Mouse (Mus musculus) hindlimb bud, embryonic 11.5 days (tissue): ENCODE data around the gene Tenm2.

Experiments used
- DNase-seq: peaks from one replicate; pipeline ENCODE4 v3.0.0-alpha.2; 2012; ENCODE audit warnings: low read depth, low spot score; ENCODE audit errors: extremely low spot score

Tenm2 gene

DNA sequence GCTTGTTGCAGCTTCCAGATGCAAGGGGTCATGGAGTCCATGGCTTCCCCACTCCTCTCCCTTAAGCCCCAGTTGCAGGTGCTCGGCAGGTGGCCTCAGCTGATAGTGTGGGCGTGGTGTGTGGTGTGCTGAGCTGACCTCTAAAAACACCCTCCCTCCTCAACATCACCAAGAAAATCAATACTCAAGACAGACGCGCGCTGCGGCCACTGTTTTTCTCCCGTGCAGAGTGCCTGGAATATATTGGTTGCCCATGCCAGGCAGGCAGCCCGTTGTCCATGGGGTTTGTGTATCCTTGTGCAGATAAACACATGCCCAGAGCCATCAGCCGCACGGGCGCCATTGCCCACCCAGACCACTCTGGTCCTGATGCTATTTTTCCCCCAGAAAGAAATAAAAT, 1007.1 kb downstream of the Tenm2 start:
- no peak for DNase-seq

DNA sequence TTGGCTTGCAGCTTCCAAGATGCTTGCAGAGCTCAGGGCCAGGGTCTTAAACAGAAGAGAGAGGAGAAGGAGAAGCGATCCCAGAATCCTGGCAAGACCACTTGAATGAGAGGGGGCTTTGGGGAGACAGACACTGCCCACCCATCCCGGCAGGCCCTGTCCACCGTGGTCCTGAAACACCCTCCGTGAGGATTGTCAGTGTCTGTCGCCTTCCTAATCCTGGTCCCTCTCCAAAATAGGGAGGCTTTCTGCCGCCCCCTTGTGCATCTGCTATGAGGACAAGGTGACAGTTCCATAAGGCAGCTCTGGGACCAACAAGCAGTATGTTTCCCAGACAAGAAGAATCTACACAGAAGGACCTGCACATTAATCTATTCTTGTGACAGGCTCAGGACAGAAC, 1007.6 kb downstream of the Tenm2 start:
- DNase-seq: no peak

DNA sequence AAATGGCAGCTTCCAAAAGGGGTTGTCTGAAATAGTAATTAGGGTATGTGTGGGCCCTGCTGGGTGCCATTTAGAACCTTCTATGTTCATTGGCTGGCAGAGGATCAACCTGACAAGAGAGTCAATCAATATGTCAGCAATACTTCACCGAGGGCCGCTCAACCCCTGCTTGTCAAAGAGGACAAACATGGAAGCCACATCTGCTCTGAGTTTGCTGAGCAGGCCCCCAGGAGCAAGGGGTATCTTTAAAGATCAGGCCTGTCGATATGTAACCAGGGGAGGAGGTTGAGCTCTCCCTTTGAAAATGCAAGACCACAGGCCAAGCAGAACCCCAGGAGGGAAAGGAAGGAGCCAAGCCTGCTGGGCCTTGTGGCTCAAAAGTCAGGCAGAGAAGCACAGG, 1009.7 kb downstream of the Tenm2 start:
- no peak for DNase-seq

DNA sequence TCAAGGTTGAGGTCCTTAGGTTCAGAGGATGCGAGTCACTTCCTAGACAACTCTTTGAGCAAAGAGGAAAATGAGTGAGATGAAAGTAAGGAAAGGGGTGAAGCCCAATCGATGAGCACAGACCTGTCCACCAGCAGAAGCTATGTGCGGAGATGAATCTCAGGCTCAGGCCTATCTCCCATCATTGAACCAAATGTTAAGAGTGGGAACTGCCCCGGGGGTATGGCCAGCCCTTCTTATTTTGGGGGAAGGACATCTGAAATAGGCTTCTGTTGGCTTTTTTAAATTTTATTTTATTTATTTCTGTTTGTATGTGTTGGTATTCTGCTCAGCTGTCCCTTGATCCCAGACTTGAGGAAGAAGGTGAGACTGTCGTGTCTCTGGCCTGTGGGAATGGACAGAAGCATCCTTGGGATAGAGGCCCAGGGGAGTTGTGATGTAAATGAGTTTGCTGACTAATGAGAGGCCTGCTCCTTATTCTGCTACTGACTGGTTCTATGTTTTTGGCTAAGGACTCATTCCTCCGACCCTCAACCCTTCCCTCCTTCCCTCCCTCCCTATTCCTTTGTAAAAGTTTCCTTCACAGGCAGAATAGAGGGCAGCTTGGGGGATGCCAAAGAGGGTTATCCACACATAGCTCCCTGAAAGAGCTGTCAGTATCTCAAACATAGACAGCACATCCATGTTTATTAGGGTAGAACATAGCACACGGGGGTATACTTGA, 1011.9 kb downstream of the Tenm2 start:
- DNase-seq: no peak

DNA sequence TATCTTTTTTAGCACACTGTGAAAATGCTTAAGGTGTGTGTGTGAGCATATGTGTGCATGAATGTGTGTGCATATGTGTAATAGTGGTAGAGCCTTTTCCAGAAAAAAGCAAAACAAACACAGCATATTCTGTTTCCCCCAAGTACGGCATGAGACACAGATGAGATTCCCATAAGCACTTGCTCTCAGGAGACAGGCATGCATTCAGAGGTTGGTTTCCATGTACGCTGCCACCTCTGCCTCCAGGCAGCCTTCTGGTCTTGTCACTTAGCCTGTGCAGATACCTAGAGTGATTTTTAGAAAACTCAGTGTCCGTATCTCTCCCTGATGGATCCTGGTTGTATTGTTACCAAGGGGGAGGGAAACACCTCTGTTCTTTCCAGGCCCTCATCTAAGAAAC, 1013.7 kb downstream of the Tenm2 start:
- DNase-seq: no peak

DNA sequence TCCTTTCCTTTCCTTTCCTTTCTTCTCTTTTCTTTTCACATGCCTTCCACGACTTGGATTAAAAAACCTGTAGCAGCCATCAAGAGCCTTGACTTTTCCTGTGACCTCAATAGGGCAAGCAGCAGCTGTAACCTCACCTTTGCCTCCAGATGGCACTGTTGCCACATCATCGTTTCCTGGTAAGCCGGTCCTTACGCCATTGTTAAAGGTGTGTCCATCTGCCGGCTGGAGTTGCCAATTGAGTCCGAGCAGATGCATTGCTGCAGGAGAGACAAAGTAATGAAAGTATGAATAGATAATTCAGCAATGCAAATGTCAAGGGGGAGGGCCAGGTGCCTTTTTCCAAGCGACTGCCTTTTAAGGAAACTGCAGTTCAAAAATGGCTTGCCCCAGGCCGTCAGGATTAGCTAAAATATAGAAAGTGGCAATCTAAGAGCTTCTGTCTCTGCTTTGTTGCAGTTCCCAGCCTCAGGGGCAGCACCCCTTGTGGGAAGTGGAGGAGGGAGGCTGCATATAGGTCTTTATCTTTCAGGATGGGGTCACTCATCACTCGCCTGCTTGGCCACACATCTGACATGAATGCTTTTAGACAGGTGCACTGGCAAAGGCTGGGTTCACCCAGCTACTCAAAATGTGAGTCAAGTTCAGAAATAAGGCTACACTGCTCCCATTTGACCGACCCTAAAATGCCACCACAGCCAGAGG, 1014.3 kb downstream of the Tenm2 start:
- DNase-seq: peak; percentile 82

DNA sequence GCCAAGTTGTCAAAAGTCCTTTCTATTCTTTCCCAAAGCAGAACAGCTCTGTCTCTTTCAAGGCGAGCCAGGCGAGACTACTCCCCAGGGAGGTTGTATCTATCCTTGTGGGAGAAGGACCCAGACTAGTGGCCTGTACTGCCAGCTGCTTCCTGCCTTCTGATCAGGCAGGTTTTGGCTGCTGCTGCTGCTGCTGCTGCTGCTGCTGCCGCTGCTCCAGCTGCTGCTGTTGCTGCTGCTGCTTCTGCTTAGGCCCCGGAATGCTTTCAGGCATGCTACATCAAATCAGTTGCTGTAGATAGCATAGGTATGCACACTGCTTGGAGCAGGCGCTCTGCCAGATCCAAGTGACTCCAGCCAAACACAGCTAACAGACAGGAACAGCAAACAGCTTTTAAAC, 1015.1 kb downstream of the Tenm2 start:
- DNase-seq: no peak

DNA sequence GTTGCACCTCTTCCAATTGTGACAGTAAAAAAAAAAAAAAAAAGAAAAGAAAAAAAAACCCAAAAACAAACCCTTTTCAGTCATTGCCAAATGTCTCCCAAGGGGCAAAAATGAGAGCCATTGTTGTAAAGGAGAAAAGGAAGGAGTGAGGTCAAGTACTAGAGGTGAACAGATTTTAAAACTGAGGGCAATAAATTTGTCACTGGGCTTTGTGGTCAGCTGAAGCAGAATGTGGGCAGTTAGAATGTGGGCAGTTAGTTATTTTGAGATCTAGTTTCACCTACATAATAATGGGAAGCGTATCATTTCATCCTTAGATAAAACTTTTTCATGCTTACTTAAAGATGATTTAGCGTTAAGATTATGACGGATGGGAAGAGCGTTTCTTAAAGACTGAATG, 1016.2 kb downstream of the Tenm2 start:
- no peak for DNase-seq

DNA sequence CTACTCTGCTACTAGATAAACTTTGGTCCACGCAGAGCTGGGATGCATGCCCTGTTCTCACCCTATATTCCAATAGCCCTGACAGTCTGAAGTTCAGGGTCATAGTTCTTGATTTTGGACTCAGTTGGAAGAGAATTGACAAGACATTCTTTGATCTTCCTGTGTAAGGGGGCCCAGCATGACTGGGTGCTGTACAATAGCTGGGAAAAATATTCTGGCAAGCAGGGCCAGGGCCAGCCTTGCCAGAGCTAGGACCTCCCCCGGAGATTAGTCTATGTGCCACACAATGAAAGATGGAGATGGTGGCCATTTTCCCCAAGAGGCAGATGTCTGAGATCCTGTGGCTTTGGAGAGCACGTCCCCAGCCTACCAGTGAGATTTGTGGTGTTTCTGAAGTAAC, 1021.2 kb downstream of the Tenm2 start:
- DNase-seq: no peak

DNA sequence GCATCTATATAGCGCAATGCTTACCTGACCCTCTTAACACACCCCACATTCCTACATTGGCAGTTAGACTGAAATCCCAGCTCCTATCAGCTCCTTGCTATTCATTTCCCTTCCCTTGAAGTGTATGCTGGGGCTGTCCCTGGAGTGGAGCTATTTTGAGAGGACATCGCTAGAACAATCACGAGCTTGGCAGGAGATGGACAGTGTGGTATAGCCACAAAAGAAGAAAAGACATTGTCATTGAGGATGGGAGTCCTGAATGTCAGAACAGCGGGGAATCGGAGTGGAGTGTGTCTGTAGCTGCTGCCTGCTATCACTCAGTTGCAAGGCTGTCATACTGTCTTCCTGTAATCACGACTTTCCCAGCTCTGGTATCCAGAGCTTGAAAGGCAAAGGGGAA, 1031.4 kb downstream of the Tenm2 start:
- no peak for DNase-seq

DNA sequence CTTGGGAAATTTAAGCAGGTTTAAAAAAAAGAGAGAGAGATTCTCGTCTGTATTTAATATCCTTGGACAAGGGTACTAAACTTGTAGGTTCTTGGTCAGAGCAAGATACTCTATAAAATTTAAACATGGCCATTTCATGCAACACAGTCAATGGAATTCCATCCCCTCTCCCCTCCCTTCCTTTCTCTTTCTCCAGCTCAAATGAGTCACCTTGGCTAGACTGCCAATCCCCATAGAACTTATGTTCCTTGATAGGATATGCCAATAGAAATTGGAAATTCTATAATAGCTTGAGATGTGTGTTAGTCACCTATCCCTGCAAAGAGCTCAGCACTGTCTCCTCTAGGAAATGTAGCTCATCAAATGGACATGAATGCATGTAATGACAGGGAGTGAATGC, 1031.9 kb downstream of the Tenm2 start:
- DNase-seq: no peak

DNA sequence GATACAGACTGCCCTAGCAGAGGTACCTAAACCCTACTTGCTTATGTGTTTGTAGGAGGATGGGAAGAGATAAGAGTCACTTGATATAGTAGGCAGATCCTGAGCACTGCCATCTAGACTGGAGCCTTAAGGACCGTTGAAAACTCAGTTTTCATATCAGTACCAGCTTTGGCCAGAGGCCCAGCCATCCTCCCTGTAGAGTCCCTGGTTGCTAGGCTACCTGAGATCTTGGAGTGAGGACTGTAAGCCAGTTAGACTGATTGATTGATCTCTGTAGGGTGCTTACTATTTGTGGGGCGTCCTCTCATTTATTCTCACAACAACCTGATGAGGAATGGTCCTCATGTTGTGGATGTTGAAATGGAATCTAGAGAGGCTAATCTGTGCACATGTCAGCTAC, 1041.4 kb downstream of the Tenm2 start:
- DNase-seq: no peak

DNA sequence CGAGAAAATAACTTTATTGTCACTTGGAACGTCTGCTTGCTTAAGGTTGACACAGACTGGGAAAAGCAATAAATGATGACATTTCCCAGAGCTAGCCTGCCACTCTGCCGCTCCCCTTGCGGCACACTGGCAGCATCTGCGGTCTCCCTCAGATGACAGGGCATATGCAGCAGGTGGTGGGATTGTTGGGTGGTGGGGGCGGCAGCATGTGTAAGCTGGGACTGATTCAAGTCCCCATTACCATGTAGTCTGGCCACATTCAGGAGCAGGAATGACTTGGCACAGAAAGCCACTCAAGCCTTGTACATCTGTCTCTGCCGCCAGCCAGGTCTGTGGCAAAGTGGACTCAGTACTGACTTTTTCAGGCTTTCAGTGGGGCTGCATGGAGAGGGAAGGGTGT, 1059.7 kb downstream of the Tenm2 start:
- no peak for DNase-seq

DNA sequence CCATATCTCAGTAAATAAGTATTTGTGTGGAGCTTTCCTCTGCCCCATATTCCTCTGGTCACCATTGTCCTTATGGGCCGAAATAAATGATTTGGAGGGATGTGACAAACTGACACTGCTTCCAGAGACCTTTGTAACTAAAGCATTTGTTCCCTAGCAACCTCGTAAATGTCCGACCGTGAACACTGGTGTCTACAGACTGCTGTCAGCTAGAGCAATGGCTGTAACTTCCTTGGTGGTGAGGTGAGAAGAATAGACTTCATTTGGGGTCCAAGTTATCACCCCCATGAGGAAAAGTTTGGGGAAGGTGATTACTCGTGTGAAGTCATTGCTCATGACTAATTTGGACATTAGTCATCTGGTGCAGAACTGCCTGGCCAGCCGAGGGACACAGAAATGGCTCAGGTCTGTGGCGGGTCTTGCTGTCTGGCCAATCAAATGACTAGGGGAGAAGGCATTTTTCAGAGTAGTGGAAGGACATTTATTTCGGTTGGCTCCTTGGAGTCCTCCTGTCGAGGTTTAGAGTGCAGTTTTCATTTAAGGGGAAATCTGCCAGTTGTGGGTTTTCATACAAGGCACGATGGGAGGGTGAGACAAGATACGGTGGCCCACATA, 1062.6 kb downstream of the Tenm2 start:
- no peak for DNase-seq

DNA sequence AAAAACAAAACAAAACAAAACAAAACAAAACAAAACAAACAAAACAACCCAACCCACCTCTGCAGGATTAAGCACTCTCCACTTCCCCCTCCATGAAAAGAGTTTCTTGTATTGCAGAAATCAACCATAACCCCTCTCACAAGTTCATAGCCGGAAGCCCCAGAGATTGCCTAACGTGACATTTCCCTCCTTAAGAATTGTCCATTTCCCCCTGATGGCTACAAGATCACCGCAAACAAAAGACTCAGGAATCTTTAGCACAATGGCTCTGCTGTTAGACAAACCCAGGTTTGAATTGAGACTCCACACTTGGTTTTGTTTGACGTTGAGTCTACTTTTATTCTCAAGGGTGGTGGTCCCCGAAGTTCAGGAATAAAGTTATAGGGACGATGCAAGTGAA, 1063.2 kb downstream of the Tenm2 start:
- DNase-seq: no peak

DNA sequence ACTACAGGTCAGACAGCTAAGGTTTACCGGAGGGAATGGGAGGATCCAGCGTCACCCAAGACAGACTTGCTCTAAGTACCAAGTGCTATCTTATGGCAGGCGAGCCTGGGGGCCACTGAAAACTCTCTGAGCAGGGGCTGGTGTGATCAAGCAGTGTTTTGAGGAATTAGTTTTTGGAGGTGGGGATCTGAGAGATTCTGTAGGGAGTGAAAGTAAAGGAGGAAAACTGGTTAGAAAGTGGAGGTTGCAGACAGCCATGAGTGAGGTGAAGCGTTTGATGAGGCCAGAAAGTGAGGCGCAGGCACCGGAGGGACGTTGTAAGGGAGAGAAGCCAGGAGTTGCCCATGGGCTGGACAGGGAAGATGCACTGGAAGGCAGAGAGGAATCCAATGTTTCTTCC, 1063.8 kb downstream of the Tenm2 start:
- DNase-seq: no peak

DNA sequence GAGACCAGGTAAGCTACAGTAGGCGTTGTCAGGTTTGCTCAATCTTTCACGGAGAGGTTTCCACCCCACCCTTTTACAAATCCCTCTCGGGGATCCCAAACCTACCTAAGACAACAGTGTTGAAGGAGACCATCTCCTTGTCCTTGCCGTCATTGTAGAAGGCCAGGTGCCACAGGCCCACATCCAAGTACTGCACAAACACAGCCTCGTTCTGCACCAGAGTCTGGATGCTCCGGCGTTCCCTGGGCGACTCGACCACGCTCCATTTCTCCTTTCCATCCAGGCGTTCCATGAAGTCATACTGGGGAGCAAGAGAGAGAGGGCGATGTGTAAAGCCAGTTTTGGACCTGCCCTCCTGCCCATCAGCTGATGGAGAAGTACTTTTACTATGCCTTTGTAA, 1064.5 kb downstream of the Tenm2 start:
- no peak for DNase-seq

DNA sequence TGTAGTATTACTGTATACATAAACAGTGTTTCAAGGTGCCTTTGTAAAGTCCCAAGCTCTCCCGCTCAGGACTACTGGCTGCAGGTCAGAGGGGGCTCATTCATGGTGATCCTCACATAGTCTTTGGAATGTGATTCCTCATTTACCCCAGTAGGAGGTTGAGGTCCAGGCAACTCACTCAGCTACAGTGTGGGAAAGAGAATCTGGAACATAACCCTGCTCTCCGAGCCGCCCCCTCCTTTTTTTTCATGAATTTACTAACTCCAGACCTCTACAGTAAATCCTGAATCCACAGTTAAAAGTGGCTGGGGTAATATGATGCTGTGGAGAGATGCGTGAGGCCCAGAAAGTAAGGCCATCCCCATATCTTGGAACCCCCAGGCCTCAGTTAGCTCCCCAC, 1066.0 kb downstream of the Tenm2 start:
- DNase-seq: no peak

DNA sequence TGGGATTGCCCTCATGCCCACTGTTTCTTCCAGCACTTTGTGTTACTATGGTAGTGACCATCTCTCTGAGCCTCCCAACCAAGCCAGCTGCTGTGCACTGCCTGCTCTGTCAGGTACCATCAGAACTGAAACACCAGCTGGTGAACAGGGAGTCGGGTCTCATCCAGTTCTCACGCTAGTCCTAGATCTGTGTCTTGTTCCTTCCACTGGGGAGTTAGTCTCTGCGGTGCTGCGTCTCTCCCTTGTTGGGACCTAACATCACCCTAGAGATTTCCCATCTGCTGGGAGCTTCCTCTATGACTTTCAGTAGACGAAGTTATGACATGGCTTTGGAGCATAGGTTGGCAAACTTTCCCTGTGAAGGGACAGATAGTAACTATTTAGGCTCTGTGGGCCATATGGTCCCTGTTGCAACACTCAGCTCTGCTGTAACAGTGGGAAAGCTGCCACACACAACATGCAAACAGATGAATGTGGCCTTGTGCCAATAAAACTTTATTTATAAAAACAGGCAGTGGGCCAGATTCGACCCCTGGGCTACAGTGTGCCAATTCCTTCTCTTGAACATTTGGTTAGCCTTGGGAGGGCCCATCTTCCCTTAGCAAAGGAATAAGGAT, 1066.7 kb downstream of the Tenm2 start:
- no peak for DNase-seq

DNA sequence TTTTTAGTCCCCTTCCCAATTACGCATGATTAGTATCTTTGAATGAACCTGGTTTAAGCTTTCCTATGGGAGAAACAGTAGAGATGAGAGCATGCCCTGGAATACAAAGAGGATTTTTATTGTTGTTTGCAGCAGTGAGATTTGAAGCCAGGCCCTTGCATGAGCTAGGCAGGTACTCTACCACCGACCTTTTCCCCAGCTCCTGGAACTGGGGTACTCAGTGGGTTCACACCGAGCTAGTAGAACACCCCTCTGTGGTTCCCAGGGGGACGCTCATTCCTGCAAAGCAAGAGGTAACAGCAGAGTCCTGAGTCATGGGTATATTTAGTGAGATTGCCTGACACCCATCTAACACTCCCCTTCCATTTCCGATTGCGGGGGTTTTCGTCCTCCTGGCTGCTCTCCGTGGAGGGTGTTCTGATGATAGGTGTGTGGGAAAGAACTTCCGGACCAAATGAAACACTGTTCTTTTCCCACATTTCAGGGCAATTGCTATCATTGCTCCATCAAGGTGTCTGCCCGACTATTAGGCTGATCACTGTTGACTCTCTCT, 1067.9 kb downstream of the Tenm2 start:
- no peak for DNase-seq

DNA sequence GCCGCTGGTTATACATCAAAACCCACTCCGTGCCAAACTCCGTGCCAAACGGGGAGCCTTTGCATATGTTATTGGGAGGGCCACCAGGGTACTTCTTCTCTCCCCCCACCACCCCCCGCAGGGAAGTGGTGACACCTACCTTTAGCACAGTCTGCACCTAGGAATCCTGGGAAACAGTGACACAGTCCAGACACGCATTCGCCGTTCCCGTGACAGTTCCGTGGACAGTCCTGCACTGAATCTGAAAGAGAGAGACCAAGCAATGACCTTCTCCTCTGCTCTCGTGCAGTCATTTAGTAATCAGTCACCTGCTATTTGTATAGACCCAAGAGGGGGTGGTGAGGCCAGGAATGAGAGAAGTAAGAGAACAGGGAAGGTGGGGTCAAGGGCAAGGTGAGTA, 1072.2 kb downstream of the Tenm2 start:
- no peak for DNase-seq
